Mouse (Mus musculus) forebrain, embryonic 15.5 days (tissue): ENCODE measurements around the gene Cnnm3. TPM values are rescaled to one million over a fixed set of nuclear protein-coding genes. Genes with fewer than 3 reads are reported as not detected.

Source experiments
- ATAC-seq: fragments of 200-750 bp; cut with Nextera tagmentation; replicated peaks from 2 replicates; pipeline ENCODE4 v1.8.0; 2017; ENCODE audit warnings: mild to moderate bottlenecking, moderate TSS enrichment, moderate library complexity
- H3K27ac ChIP-seq: fragments of 300-500 bp; sonication (generic); replicated peaks from 2 replicates; pipeline ENCODE4 v1.5.1; 2015; ENCODE audit warnings: mild to moderate bottlenecking, inconsistent platforms
- H3K27me3 ChIP-seq: fragments of 300-500 bp; sonication (generic); 2 replicates; pipeline ENCODE4 v1.6.1; 2015; ENCODE audit warnings: inconsistent platforms
- H3K36me3 ChIP-seq: fragments of 300-500 bp; sonication (generic); 2 replicates; pipeline ENCODE4 v1.6.1; 2015; ENCODE audit warnings: mild to moderate bottlenecking, inconsistent platforms
- H3K4me1 ChIP-seq: fragments of 300-500 bp; sonication (generic); 2 replicates; pipeline ENCODE4 v1.6.1; 2015; ENCODE audit warnings: inconsistent platforms
- H3K4me2 ChIP-seq: fragments of 300-500 bp; sonication (generic); replicated peaks from 2 replicates; pipeline ENCODE4 v1.6.1; 2015; ENCODE audit warnings: mild to moderate bottlenecking, inconsistent platforms
- H3K4me3 ChIP-seq: fragments of 300-500 bp; sonication (generic); 2 replicates; pipeline ENCODE4 v1.5.1; 2015; ENCODE audit warnings: mild to moderate bottlenecking, inconsistent platforms
- H3K9ac ChIP-seq: fragments of 300-500 bp; sonication (generic); replicated peaks from 2 replicates; pipeline ENCODE4 v1.6.1; 2015; ENCODE audit warnings: mild to moderate bottlenecking, inconsistent platforms
- H3K9me3 ChIP-seq: fragments of 300-500 bp; sonication (generic); 2 replicates; pipeline ENCODE4 v1.6.1; 2016; ENCODE audit warnings: inconsistent platforms
- WGBS: fragments of 180-500 bp; shearing (Covaris S2); methylation state at CpG from one replicate; pipeline ENCODE4 v1.1.7; 2015; ENCODE audit warnings: mixed read lengths; 5-methylcytosine and 5-hydroxymethylcytosine counted together
- microRNA-seq: library from miRNA; unstranded; fragments of <30 nt; microRNA quantifications from one replicate; pipeline ENCODE4, GENCODE M21; 2016
- polyA plus RNA-seq: library from polyadenylated mRNA; unstranded; fragments of >200 nt; fragmentation: Nextera tagmentation; extraction: Ambion mirVana; gene quantifications from 2 replicates; pipeline ENCODE4 v1.2.1, GENCODE M21; 2015

Cnnm3 gene
- polyA plus RNA-seq, 1 experiment from 2014 or later: 5.9 TPM

GRCm38 (mm10) chr1:36573524-36573923 is 61.9 kb downstream of the Cnnm3 start:
- Histone ChIP-seq H3K36me3 (no peaks in the 10 kb centered on the region), H3K4me2 (no peak overlapping the region), H3K27me3 (no peaks in the 10 kb centered on the region), H3K9me3 (no peaks in the 10 kb centered on the region), H3K4me1 (0 out of 2 replicates have a peak, but pooled peaks cover 6% of the 10 kb centered on the region), H3K4me3 (no peak overlapping the region), H3K27ac (no peak overlapping the region), H3K9ac (no peak overlapping the region)
- ATAC-seq: no peak
- 88% methylated on average over 8 of the region's 8 CpGs for WGBS

DNA sequence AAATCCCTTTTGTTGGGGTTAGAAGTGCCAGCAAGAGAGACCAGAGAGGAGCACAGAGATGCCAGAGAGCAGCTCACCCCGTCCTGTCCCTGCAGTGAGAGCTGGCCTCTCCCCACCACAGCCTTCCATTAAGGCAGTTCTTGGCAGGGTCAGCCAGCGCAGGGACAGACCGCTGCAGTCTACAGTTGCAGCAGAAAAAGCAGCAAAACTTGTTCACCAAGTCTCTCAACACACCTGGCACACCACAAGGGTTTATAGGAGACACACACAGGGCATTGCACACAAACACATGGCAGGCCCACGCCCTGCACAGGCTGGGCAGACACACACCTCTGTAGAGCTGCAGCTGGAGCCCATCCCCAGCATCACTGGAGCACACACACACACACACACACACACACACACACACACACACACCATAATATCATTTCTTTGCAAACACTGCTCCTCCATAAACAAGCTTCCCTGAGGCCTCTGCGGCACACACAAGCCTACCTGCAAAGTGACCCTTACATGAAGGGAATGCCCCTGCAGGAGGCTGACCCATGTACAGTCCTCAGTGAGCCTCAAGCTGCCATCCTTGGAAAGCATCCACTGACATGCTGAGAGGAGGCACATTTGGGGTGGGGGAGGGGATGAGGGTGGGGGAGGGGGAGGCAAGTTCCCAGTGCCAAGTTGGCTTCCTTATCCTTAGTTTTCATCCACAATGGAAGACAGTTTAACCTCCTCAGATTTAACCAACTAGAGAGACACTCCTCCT is 62.7 kb downstream of the Cnnm3 start:
- H3K9me3 ChIP-seq: no peaks in the 10 kb centered on the region
- no peak overlapping the region for H3K4me3 ChIP-seq
- H3K4me1 ChIP-seq: 0 out of 2 replicates have a peak, but pooled peaks cover 6% of the 10 kb centered on the region
- ATAC-seq: no peak
- H3K36me3 ChIP-seq: no peaks in the 10 kb centered on the region
- no peak overlapping the region for H3K27ac ChIP-seq
- H3K4me2 ChIP-seq: no peak overlapping the region
- 80% methylated on average over 5 of the region's 5 CpGs for WGBS
- no peaks in the 10 kb centered on the region for H3K27me3 ChIP-seq
- no peak overlapping the region for H3K9ac ChIP-seq

- ATAC-seq: no peak
- Histone ChIP-seq H3K27ac (no peak overlapping the region), H3K27me3 (no peaks in the 10 kb centered on the region), H3K9ac (no peak overlapping the region), H3K9me3 (no peaks in the 10 kb centered on the region), H3K4me3 (no peak overlapping the region), H3K36me3 (no peaks in the 10 kb centered on the region), H3K4me2 (no peak overlapping the region), H3K4me1 (peaks cover 13% of the 10 kb centered on the region)
- WGBS: 65% methylated on average over 6 of the region's 6 CpGs
Observed at GRCm38 (mm10) chr1:36575347-36575746, 63.7 kb downstream of the Cnnm3 start.

DNA sequence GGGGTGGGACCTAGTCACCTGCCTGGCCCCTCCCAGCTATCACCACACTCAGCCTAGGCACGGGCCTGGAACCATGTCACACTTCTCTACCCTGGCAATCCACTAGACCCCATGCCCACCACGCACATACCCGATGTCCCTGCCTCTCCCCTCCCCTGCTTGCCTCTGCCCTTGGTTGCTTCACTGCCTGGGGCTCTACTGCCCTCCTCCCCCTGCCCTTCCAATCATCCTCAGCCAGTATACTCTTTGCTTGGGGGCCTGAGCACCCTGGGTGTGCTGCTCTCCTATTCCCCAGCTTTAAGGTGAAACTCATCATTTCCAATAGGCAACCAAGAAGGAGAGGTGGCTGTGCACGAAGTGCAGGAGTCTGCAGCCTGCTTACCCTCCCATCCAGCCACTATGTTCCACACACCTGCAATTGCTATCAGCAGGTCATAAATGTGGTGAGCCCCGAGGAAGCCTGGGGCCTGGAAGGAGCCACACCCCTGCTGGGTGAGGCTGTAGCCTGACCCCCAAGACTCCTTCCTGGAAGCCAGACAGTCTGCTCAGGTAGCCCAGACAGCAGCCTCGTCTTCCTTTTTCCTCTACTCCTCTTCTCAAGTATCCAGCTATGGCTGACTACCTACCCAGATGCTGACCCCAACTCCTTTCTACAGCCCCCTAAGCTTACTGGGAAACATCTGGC is 65.5 kb downstream of the Cnnm3 start:
- Histone ChIP-seq H3K36me3 (no peaks in the 10 kb centered on the region), H3K4me3 (no peak overlapping the region), H3K27ac (no peak overlapping the region), H3K9ac (no peak overlapping the region), H3K4me1 (peaks cover 23% of the 10 kb centered on the region), H3K4me2 (no peak overlapping the region), H3K27me3 (no peaks in the 10 kb centered on the region), H3K9me3 (no peaks in the 10 kb centered on the region)
- ATAC-seq: no peak
- 82% methylated on average over 6 of the region's 6 CpGs for WGBS

Small RNA genes lying within 50 kb of the gene (microRNA-seq; reads per million reads assigned to microRNA genes)
- not detected for gene Gm47280

Other genes with a start within 250 kb of the Cnnm3 start
- gene Neurl3, start 237.2 kb upstream of the Cnnm3 start, polyA plus RNA-seq: 0.53 and 0.59 TPM in 2 replicates
- gene Arid5a, start 204.1 kb upstream of the Cnnm3 start, polyA plus RNA-seq: 3.2 and 3.6 TPM in 2 replicates
- 34.4 and 37.2 TPM in 2 replicates for gene Kansl3, start 142.7 kb upstream of the Cnnm3 start, polyA plus RNA-seq
- gene Fer1l5, start 139.6 kb upstream of the Cnnm3 start, polyA plus RNA-seq: 2.0 TPM in 2 replicates
- gene Lman2l, start 66.6 kb upstream of the Cnnm3 start, polyA plus RNA-seq: 66.3 and 68.4 TPM in 2 replicates
- 9.8 and 9.9 TPM in 2 replicates for gene Cnnm4, start 40.2 kb upstream of the Cnnm3 start, polyA plus RNA-seq
- 12.0 and 14.4 TPM in 2 replicates for gene Ankrd23, start 25.0 kb downstream of the Cnnm3 start, polyA plus RNA-seq
- 1.1 TPM in 1 of 2 replicates, not detected in the other for gene Gm42417, start 27.6 kb downstream of the Cnnm3 start, polyA plus RNA-seq
- 18.2 and 19.2 TPM in 2 replicates for gene Ankrd39, start 35.6 kb downstream of the Cnnm3 start, polyA plus RNA-seq
- gene Sema4c, start 46.5 kb downstream of the Cnnm3 start, polyA plus RNA-seq: 38.2 and 38.6 TPM in 2 replicates
- 0.23 TPM in 1 of 2 replicates, not detected in the other for gene Fam178b, start 171.3 kb downstream of the Cnnm3 start, polyA plus RNA-seq
- 542 and 553 TPM in 2 replicates for gene Cox5b, start 179.6 kb downstream of the Cnnm3 start, polyA plus RNA-seq
- gene 4933424G06Rik, start 198.3 kb downstream of the Cnnm3 start, polyA plus RNA-seq: 0.31 and 0.43 TPM in 2 replicates
- gene Actr1b, start 202.6 kb downstream of the Cnnm3 start, polyA plus RNA-seq: 97.8 and 99.8 TPM in 2 replicates
- gene Zap70, start 249.9 kb downstream of the Cnnm3 start, polyA plus RNA-seq: 0.94 and 1.3 TPM in 2 replicates